In the genomic region with DNA sequence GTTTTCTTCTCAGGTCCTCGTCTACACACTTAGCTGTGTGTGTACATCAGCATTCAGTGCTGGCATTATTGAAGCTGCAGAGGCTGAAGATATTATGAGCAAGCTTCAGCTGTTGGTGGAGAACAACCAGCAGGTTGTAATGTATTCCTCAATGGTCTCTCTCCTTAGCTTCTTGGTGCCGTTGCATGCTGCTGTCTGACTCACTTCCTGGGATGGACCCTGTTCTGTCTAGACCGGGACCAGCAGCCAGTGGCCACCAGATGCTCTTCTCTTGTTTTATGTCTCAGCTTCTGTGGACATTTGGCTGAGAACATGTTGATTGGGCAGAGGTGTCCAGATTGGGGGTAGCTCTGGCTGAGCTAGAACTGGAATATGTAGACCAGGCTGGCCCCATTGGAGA, we compare ENCODE assay signal across 10 mouse cellular contexts.
"Had no signal": no experiment of that assay in that cellular context is flagged by ENCODE, and none has a peak within 500 bp of the region (broad histone marks: within the 10 kb centered on the region; RNA-seq: fewer than 3 reads in every experiment).

No protein-coding gene starts in this region.

- DNase-seq: heart, postnatal 14 days; kidney, adult 11 months; kidney, adult 18-20 months; kidney, adult 2 months; kidney, adult 8-10 months; kidney, adult 9 months; kidney, postnatal 14 days; kidney, postnatal 25 days; layer of hippocampus, adult 9-11 months; layer of hippocampus, postnatal 36 days had no signal
